Mouse (Mus musculus) kidney, embryonic 16.5 days (tissue): ENCODE results near the gene Ino80d. TPM values are rescaled to one million over a fixed set of nuclear protein-coding genes. Genes with fewer than 3 reads are reported as not detected.
"Not testable (repeated sequence)": the region's sequence is repeated elsewhere in the genome, so short reads cannot be mapped to it uniquely, and the experiment has no call there.

Source experiments
- ATAC-seq: fragments of 200-750 bp; cut with Nextera tagmentation; 2 replicates; pipeline ENCODE4 v1.8.0; 2017; ENCODE audit warnings: moderate TSS enrichment; ENCODE audit not compliant: low FRiP score, low TSS enrichment
- H3K27ac ChIP-seq: fragments of 300-500 bp; sonication (generic); 2 replicates; pipeline ENCODE4 v1.5.1; 2014; ENCODE audit warnings: low read length
- H3K27me3 ChIP-seq: fragments of 300-500 bp; sonication (generic); 2 replicates; pipeline ENCODE4 v1.6.1; 2014; ENCODE audit warnings: low read length, control low read depth, mixed read lengths; ENCODE audit not compliant: insufficient read depth
- H3K36me3 ChIP-seq: fragments of 300-500 bp; sonication (generic); 2 replicates; pipeline ENCODE4 v1.6.1; 2014; ENCODE audit warnings: low read length, control low read depth, mixed read lengths; ENCODE audit not compliant: insufficient read depth
- H3K4me1 ChIP-seq: fragments of 300-500 bp; sonication (generic); 2 replicates; pipeline ENCODE4 v1.6.1; 2014; ENCODE audit warnings: low read length, control low read depth, mixed read lengths; ENCODE audit not compliant: insufficient read depth
- H3K4me2 ChIP-seq: fragments of 300-500 bp; sonication (generic); replicated peaks from 2 replicates; pipeline ENCODE4 v1.6.1; 2014; ENCODE audit warnings: low read depth, low read length
- H3K4me3 ChIP-seq: fragments of 300-500 bp; sonication (generic); 2 replicates; pipeline ENCODE4 v1.5.1; 2014; ENCODE audit warnings: mild to moderate bottlenecking, low read length
- H3K9ac ChIP-seq: fragments of 300-500 bp; sonication (generic); replicated peaks from 2 replicates; pipeline ENCODE4 v1.6.1; 2014; ENCODE audit warnings: low read length
- H3K9me3 ChIP-seq: fragments of 300-500 bp; sonication (generic); 2 replicates; pipeline ENCODE4 v1.6.1; 2016; ENCODE audit warnings: low read length, control low read depth
- WGBS: fragments of 180-500 bp; shearing (Covaris S2); extraction: QIAGEN DNeasy Blood & Tissue Kit; methylation state at CpG from one replicate; pipeline ENCODE4 v1.1.7; 2014; 5-methylcytosine and 5-hydroxymethylcytosine counted together
- polyA plus RNA-seq: library from polyadenylated mRNA; unstranded; fragments of >200 nt; fragmentation: Nextera tagmentation; extraction: Ambion mirVana; gene quantifications from 2 replicates; pipeline ENCODE4 v1.2.1, GENCODE M21; 2015

Ino80d gene
- polyA plus RNA-seq = 9.5 and 10.6 TPM in 2 replicates

DNA sequence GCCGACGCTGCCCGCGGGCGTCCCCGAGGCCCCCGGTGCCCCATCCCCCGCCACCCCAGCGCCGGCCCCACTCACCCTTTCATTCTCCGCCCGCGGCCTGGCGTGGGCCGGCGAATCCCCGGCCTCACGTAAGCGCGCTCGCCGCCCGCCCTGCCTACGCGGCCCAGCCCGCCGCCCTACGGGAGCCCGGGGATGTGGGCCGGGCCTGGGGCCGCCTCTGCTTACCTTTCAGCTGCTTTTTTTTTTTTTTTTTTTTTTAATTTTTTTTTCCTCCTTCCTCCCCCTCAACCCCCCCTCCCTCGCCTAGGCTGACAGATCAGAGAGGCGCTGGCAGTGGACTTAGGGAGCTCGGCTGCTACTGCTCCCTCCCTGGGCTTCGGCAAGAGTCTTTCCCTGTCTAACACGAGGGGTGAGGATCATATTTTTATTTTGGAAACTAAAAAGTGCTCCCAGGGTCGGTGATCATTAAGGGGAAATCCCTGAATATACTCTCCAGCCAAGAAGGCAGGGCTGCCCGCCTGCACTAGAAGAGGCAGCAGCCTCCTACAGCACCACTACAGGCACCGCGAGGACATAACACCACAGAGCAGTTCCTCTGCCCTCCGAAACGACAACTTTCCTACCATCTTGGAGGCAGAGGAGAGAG lies at the start of gene Ino80d:
TSS of gene Ino80d (minus strand) at position 532 of the 646 bp plus-strand sequence.
- Histone ChIP-seq H3K9ac (peak within 1 kb of the TSS; percentile 100), H3K4me3 (peak within 1 kb of the TSS; percentile 94), H3K36me3 (peaks cover 5% of the 10 kb centered on the region), H3K4me1 (peaks cover 39% of the 10 kb centered on the region), H3K4me2 (peak within 1 kb of the TSS; percentile 80), H3K9me3 (no peaks in the 10 kb centered on the region), H3K27ac (peak within 1 kb of the TSS; percentile 98), H3K27me3 (no peaks in the 10 kb centered on the region)
- peak; percentile 89 for ATAC-seq
- WGBS = under 1% methylated on average over 31 of the region's 42 CpGs

DNA sequence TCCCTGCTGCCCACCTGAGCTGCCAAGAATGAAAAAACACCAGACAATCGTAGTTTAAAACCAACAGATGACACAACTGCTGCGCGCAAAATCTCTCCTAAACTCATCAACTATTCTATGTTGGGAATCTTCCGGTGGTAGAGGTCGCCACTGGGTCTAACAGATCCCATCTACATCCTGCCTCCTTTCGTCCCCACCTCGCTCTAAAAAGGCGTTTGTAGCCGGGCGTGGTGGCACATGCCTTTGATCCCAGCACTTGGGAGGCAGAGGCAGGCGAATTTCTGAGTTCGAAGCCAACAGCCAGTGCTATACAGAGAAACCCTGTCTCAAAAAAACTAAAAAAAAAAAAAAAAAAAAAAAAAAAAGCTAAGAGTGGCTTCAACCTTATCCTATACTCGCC lies 25.8 kb upstream of the Ino80d start:
- 0 out of 2 replicates have a peak, but pooled peaks cover 6% of the 10 kb centered on the region for H3K9me3 ChIP-seq
- 93% methylated on average over 13 of the region's 13 CpGs for WGBS
- ATAC-seq = no peak
- H3K27me3 ChIP-seq = no peaks in the 10 kb centered on the region
- H3K36me3 ChIP-seq = peaks cover 44% of the 10 kb centered on the region
- H3K4me2 ChIP-seq = no peak overlapping the region
- H3K27ac ChIP-seq = no peak overlapping the region
- H3K9ac ChIP-seq = no peak overlapping the region
- H3K4me3 ChIP-seq = no peak overlapping the region
- H3K4me1 ChIP-seq = no peaks in the 10 kb centered on the region

DNA sequence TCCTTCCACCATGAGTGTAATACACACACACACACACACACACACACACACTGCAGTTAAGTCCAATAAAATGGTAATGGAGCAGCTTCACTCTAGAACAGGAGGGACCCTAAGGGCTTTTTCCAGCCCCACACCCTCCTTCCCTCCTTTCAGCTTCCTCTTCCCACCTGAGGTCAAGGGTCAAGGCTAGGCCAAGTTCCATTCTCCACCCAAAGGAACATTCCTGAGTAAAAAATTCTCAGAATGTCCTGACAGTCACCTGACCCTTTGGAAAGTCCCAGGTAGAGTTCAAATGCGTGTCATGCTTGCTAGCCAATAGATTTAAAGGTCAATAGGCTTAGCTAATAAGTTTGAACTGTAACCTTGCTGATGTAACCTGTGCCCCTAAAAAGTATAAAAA lies 24.1 kb upstream of the Ino80d start:
- ATAC-seq, H3K4me2 ChIP-seq, H3K9ac ChIP-seq, H3K27me3 ChIP-seq, H3K9me3 ChIP-seq, H3K4me1 ChIP-seq, H3K27ac ChIP-seq, H3K4me3 ChIP-seq: not testable (repeated sequence)
- H3K36me3 ChIP-seq = peaks cover 28% of the 10 kb centered on the region
- WGBS = 77% methylated on average over 1 of the region's 1 CpGs

DNA sequence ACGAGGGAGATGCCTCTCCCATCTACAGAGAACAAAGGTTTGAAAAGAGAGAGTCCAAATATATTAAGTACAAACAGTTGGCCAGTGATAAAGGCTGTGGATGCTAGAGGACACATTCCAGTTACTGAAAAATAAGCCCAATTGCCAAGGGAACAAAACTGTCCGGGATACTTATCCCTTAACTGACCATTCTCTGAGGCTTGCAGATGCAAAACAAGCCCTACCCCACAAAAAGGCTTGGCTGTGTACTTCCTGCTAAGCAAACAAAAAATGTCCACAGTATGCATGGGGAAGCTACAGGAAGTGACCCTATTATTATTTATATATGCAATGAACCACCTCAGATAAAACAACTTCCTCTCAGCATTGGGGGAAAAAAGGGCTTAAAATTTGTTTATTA lies 23.5 kb upstream of the Ino80d start:
- Histone ChIP-seq H3K9me3 (0 out of 2 replicates have a peak, but pooled peaks cover 6% of the 10 kb centered on the region), H3K4me2 (no peak overlapping the region), H3K9ac (no peak overlapping the region), H3K4me3 (no peak overlapping the region), H3K4me1 (no peaks in the 10 kb centered on the region), H3K36me3 (peaks cover 23% of the 10 kb centered on the region; the same call in 1 of the 2 replicates), H3K27me3 (no peaks in the 10 kb centered on the region), H3K27ac (no peak overlapping the region)
- ATAC-seq = no peak
- WGBS = 87% methylated on average over 2 of the region's 2 CpGs

DNA sequence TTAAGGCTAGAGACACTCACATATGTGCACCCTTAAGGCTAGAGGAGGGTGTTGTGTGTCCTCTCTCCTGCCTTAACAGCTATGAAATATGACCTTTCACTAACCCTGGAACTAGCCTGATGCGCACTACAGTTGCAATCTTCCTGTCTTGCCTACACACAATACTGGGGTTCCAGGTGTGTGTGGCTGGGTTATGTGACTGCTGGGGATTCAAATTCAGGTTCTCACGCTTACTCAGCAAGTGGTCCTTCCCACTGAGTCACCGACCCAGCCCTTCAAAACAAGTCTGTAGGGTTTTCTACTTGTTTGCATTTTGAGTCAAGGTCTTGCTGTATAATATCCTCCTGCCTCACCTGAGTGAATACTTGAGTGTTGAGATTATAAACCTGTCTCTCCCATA lies 20.1 kb upstream of the Ino80d start:
- WGBS = 87% methylated on average over 3 of the region's 3 CpGs
- ATAC-seq = no peak
- H3K27me3 ChIP-seq = no peaks in the 10 kb centered on the region
- no peak overlapping the region for H3K4me2 ChIP-seq
- H3K36me3 ChIP-seq = peaks cover 6% of the 10 kb centered on the region; the same call in 1 of the 2 replicates
- H3K9me3 ChIP-seq = no peaks in the 10 kb centered on the region
- peaks cover 5% of the 10 kb centered on the region for H3K4me1 ChIP-seq
- no peak overlapping the region for H3K9ac ChIP-seq
- H3K27ac ChIP-seq = no peak overlapping the region
- no peak overlapping the region for H3K4me3 ChIP-seq

DNA sequence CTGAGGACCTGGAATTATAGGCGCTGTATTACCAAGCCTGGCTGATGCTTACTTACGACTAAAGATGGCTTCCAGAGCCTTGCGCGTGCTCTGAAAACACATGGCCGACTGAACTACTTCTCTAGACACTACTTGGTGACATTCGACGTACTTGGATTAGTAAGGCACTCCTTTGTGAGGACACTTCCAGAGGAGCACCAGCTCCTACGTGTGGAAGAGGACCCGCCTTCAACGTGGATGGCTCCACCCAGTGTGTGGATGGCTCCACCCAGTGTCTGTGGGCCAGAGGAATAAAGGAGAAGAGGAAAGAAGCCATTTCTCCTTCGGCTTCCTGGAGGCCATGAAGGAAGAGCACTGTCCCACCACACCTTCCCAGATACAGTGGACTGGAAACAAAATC lies 17.3 kb upstream of the Ino80d start:
- Histone ChIP-seq H3K4me1 (peaks cover 9% of the 10 kb centered on the region), H3K4me3 (no peak overlapping the region), H3K4me2 (no peak overlapping the region), H3K36me3 (0 out of 2 replicates have a peak, but pooled peaks cover 3% of the 10 kb centered on the region), H3K27ac (no peak overlapping the region), H3K9ac (no peak overlapping the region), H3K27me3 (no peaks in the 10 kb centered on the region), H3K9me3 (0 out of 2 replicates have a peak, but pooled peaks cover 2% of the 10 kb centered on the region)
- WGBS = 90% methylated on average over 11 of the region's 11 CpGs
- ATAC-seq = no peak

DNA sequence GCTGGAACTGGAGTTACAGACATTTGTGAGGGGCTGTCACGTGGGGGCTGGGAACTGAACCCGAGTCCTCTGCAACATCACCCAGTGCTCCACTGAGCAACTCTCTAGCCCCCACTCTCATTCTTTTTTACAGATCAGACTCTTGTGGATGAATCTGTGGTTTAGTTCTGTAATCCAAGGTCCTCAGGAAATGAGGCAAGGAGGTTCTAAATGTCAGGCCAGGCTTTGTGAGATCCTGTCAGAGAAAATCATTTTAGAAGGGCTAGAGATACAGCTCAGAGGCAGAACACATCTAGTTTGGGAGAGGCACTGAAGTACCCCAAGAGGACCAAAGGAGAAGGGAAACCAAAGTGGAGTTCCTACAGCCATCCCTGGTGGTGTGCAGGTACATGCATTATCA lies 16.4 kb upstream of the Ino80d start:
- no peak overlapping the region for H3K4me3 ChIP-seq
- H3K27ac ChIP-seq = no peak overlapping the region
- peaks cover 9% of the 10 kb centered on the region for H3K4me1 ChIP-seq
- 0 out of 2 replicates have a peak, but pooled peaks cover 3% of the 10 kb centered on the region for H3K36me3 ChIP-seq
- no peaks in the 10 kb centered on the region for H3K27me3 ChIP-seq
- 0 out of 2 replicates have a peak, but pooled peaks cover 2% of the 10 kb centered on the region for H3K9me3 ChIP-seq
- no peak overlapping the region for H3K4me2 ChIP-seq
- 81% methylated on average over 2 of the region's 2 CpGs for WGBS
- H3K9ac ChIP-seq = no peak overlapping the region
- ATAC-seq = no peak

DNA sequence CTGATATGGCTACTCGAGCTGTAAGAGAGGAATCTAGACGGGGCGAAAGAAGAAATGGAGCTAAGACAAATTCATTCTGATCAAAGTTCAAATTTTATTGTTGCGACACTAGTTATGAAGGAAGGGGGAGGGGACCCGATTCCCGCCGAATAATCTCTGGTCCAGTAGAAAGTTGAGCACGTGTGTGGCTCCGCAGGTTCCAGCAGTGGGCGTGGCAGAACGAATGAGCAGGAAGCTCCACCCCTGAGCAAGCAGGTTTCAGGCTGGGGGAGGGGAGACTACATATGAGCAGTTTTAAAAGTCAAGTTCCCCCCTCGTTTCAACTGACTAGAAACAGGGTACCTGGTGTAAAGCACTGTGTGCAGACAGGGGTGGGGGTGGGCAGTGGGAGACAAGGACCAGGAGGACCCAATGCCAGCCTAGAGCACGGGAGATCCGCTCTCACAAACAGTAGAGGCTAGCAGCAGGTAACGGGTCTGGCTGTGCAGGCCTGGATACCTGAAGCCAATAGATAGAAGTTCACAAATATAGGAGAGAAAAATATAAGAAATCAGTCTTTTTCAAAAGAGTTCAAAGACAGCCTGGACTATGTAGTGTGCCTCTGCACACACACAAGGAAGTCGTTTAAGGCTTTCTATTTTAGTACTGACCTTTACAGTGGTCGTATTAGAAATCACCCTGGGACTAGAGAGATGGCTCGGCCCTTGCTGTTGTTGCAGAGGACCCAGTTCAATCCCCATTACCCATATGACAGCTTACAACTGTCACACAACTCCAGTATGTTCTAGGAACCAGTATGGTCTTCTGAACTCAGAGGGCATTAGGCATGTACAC lies 15.6 kb upstream of the Ino80d start:
- Histone ChIP-seq H3K4me3 (peak overlapping the region; percentile 37), H3K27me3 (no peaks in the 10 kb centered on the region), H3K36me3 (0 out of 2 replicates have a peak, but pooled peaks cover 7% of the 10 kb centered on the region), H3K9me3 (0 out of 2 replicates have a peak, but pooled peaks cover 2% of the 10 kb centered on the region), H3K4me2 (peak overlapping the region; percentile 55), H3K4me1 (peaks cover 9% of the 10 kb centered on the region), H3K27ac (peak overlapping the region; percentile 72), H3K9ac (peak overlapping the region; percentile 53; the same call in 1 of the 2 replicates)
- ATAC-seq = peak; percentile 82
- WGBS = 16% methylated on average over 18 of the region's 18 CpGs

DNA sequence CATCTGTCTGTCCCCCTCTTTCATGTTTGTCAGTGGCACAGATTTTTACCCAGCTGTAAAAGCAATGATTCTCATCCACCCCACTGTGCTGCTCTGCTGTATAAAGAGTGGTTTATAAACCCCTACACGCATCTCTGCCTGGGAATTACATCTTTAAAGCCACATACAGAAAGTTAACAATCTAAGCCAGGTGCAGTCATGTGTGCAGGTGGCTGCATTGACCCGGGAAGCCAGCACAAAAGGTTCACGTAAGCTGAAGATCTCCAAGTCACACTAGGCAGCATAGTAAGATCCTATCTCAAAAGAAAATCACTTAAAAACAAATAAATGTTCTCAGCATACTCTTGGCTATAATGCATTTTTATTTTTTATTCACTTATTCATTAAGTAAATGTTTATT lies 14.8 kb upstream of the Ino80d start:
- H3K27ac ChIP-seq = peak overlapping the region; percentile 36
- peak; percentile 44; the same call in 1 of the 2 replicates for ATAC-seq
- H3K4me3 ChIP-seq = no peak overlapping the region; the same call in 1 of the 2 replicates
- H3K9me3 ChIP-seq = 0 out of 2 replicates have a peak, but pooled peaks cover 2% of the 10 kb centered on the region
- 0 out of 2 replicates have a peak, but pooled peaks cover 7% of the 10 kb centered on the region for H3K36me3 ChIP-seq
- WGBS = 36% methylated on average over 3 of the region's 3 CpGs
- peaks cover 9% of the 10 kb centered on the region for H3K4me1 ChIP-seq
- peak overlapping the region; percentile 55 for H3K4me2 ChIP-seq
- H3K27me3 ChIP-seq = no peaks in the 10 kb centered on the region
- H3K9ac ChIP-seq = no peak overlapping the region
